Mouse (Mus musculus): Measurements from ENCODE around the gene Tmem59.

Gene Tmem59

GRCm38 (mm10) chr4:107243365-107244333, 65.5 kb downstream of the Tmem59 start:
- DNase-seq (ENCODE audit: low spot score) = no peak

DNA sequence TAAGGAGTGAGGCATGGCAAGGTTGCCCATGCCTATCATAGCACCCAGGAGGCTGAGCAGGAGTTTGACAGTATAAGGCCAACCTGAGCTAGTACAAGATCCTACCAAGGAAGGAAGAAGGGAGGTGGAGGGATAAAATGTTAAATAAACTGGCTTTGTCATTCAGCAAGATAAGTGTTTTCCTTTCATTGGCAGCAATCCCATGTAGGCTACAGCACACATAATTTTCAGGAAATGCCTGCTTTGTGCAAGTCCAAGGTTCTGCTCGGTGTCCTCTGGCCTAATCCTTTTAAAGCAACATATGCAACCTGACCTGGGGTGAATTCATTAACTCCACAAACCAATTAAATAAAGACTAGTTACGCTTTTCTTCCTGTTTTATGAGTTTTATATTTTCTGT, 67.2 kb downstream of the Tmem59 start:
- no peak for DNase-seq (ENCODE audit: low spot score)

DNA sequence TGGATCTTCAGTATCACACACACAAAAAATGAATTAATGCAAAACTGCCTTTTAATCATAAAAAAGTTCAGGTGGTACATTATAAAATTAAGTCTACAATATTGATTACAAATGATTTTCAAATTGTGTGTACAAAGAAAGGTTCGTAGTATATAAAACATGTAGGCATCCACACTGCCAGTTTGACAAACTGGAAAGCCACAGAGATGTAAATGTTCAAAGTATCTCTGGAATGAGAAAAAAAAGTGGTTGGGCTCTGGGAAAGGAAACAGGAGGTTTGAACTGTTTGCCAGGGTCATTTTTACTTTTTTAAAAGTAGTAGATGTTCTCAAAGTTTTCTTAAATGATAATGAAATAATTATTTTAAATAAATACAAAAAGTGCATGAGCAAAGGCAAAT, 67.8 kb downstream of the Tmem59 start:
- no peak for DNase-seq (ENCODE audit: low spot score)

DNA sequence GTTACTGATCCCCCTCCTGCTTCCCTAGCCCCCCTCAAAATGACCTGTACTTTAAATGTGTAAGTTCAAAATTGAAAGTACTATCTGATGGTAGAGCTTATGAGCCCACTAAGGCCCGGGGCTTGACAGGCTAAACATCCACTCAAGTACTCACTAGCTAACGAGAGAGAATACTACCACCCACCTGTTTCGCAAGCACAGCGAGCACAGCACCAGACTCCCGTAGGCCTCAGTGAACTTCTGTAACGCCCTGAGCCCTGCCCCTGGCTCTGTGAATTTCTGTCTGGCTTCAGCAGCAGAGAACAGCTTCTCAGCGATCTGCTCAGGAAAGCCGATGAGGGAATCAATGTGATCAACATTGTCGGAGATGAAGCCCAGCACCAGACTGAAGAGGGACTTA, 68.9 kb downstream of the Tmem59 start:
- DNase-seq (ENCODE audit: low spot score) = no peak

DNA sequence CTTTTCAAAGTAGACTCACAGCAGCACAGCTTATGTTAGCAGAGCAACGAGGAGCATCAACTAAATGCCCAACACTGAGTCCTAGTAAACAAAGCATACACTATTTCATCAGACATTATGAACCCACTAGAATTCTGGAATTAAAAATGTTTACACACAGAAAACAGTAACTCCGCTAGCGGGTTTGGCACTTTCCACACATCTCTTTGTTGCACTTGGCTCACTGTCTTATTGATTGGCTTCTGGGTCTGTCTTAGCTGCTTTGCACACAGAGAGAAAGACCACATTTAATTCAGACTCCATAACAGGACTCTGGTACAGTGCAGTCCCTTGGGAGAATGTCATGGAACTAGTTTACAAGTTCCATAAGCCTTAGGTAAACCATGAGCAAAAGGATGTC, 69.9 kb downstream of the Tmem59 start:
- DNase-seq (ENCODE audit: low spot score) = no peak

- no peak for DNase-seq (ENCODE audit: low spot score)
These were observed 71.3 kb downstream of the Tmem59 start for GRCm38 (mm10) chr4:107249471-107249870.

DNA sequence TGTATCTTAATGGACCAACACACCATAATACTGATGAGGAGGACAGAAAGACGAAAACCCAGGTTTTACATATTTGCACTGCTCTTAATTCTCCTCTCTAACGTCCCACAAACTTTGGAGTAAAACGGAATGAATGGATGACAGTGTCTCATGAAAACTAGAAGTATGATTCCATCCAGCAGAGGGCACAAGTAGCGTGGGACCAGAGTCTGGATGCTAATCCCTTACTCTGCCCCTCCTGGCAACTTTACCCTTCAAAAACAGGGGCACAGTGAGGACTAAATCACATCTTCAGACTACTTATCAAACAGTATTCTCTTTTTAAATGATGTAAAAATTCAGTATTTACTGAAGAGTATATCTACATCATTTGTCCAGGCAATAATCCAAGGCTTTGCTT, 72.3 kb downstream of the Tmem59 start:
- DNase-seq (ENCODE audit: low spot score) = no peak

Data from urinary bladder, postnatal 10 days (tissue).